Mouse (Mus musculus): ENCODE data around the gene Fam122a.

The Fam122a gene

DNA sequence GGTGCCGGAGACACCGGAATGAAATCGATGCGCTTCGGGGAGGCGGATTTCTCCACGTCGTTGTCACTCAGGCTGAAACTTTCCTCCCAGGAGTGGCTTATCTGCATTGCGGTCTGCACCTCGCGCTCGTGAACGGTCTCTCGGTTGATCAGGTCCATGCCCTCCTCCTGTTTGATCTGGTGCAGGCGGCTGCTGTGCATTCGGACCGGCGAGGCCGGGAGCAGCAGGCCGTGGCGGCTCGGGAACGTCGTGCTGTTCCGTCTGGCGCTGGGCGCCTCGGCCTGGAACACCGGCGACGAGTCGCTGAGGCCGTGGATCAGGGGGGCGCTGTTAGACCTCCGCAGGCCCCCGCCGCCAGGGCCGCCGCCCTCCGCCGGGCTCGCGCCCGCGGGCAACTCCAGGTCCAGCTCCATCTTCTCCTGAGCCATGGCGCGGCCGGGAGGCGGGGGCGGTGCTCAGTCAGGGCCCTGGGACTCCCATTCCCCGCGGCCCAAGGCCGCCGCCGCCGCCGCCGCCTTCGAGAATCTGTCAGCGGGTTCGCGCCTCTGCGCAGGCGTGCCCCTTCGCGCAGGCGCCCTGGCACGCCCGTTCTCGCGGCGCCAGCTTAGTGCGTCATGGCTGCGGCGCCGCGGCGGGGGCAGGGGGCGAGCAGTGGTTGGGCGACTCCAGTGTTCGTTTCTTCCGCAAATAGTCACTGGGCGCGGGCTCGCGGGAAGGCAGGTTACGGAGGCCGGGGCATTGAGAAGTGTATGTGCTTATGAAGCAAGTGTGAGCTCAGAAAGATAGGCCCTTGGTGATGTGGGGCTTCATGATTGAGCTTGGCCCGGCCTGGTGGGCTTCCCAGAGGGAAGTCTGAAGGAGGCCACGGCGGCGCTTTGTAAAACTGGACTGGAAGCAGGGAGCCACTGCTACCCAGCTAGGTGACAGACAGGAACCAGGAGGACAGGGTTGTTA lies at the start of gene Fam122a:
TSS of gene Fam122a (minus strand) at position 428 of the 954 bp plus-strand sequence.
- peak; percentile 49 for DNase-seq (ENCODE audit: extremely low spot score, low read depth, low spot score)

DNA sequence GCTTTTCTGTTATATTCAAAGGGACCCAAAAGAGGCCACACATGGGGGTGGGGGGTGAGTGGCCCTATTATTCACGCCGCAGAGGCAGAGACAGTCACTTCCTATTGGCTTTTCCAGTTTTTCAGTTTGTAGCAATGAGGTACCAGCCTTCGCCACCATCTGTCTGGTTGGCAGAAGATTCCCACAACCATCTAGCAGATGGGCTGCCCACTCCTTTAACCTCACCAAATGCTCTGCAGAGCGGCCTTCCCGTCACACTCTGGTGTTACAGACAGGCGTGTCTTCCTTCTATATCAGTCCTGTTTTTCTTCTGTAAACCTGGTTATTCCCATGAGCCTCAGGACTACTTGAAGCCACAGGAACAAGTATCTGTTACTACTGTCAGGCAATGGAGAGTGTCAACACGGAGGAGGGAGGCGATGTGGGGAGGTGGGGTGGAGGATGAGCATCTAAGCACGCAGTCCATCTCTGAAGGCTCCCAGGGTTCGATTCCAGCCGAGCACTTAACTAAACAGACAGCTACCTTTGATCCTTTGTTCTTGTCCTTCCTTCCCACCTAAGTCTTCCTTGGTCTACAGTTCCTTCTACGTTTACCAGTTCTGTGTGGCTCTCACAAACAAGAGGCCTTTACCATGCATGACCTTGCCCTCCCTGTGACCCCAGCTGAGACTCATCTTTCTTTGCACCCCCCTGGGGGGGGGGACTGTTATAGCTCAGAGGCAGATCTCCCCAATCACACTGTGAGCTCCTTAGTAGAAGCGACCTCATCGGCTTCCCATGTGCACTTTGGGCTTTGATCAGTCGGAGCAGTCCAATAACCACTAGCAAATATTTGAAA lies 46.5 kb upstream of the Fam122a start:
- no peak for DNase-seq (ENCODE audit: extremely low spot score, low read depth, low spot score)

DNA sequence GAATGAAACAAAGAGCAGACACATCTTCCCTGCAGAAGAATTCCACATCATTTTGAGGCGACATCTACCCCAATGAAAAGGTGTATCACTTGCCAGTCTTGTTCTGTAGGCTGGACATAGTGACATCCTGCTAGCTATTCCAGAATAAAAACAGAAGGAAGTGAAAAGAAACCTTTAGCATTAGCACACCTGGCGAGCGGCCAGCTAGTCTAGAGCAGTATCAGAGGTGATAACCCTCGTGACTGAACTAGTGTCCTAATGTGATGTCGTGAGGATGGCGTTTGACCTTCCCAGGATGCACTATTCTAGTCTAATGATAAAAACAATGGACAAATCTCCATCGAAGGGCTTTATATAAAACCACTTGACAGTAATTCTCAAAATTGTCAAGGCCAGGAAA lies 44.8 kb upstream of the Fam122a start:
- DNase-seq (ENCODE audit: extremely low spot score, low read depth, low spot score) = no peak

DNA sequence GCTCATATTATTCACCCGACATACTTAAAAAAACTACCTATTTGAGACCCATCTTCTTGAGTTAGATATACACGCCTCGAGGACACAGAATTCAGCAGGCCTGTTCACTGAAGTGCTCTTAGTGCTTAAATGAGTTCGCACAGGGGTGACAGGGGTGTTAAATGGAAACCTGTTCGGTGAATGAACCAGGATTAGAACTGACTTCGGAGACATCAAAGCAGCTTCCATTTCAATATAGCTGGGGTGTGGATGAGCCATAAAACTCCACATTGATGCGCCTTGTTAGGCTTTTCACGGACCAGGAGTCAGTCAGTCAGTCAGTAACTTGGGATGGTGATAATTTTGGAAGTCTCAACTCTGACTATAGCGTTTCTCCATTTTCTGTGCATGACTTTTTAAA lies 44.0 kb upstream of the Fam122a start:
- DNase-seq (ENCODE audit: extremely low spot score, low read depth, low spot score) = no peak

DNA sequence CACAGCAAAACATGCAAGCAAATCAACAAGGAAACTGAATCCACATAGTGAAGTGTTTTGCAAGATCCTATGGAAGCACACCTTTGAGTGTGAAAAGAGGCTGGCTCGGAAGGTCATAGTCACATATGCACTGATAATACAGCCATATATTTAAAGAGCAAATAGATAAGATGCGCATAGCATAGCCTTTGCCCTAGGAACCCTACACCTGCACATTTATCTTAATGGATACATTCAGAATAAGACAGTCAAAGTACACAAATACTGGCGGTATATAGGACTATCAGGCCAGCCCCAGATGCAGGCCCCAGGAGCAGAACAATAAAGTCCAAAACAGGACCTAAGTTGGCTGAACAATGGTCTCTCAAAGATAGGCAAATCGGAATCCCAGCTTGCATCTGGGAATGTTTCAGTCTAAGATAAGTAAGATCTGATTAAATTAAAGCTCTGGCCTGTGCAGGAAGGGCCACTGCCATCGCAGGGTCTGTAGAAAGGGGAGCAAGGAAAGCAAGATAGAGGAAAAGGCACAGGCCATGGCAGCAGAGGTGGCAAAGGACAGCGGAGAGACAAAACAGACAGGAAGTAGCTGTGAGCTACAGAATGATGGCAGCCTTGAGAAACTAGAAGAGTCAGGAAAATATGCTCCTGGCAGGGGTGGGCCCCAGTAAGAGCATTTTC lies 42.7 kb upstream of the Fam122a start:
- no peak for DNase-seq (ENCODE audit: extremely low spot score, low read depth, low spot score)

DNA sequence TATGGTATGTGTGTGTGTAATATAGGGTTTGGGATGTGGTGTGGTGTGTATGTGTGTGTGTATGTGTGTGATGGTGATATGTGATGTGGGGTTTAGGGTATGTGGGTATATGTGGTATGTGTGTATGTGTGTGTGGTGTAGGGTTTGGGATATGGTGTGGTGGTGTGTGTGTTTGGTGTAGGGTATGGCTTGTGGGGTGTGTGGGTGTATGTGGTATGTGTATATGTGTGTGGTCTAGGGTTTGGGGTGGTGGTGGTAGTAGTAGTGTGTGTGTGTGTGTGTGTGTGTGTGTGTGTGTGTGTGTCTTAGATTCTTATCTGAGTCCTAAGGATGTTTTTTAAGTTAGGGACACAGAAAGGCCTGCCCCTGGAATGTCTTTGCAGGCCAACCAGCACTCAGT lies 41.2 kb upstream of the Fam122a start:
- no peak for DNase-seq (ENCODE audit: extremely low spot score, low read depth, low spot score)

DNA sequence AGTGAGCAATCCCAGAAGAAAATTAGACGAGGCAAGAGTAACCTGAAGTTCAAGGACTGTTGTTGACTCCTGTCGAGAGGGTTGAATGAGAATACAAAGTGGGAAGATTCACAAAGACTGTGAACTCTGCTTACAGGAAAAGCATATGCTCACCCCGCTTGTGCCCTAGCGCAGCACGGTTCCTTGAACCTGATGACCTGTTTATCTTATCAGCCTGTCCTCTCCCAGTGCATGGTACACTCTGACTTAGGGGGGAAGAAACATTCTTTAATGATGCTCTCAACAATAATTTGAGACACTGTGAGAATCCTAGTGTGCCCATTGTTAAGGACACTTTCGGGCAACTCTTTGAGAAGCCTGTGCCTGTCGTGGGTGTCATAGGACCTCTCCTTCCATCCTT lies 39.9 kb upstream of the Fam122a start:
- no peak for DNase-seq (ENCODE audit: extremely low spot score, low read depth, low spot score)

DNA sequence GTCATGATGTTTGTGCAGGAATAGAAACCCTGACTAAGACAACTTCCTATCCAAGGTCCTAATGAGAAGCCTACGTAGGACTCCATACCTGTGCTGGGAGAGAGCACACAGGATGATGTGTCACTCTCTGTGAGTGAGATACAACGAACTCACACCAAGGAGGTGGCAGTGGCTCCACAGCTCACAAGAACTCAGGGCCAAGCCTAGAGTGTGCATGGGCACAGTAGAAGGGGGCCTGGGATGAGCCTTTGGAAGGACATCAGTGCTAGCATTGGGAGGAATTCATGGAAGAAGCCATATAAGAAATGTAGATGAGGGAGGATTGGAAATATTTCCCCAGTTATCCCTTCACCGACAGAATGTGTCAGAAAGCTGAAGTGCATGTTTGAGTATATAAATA lies 38.8 kb upstream of the Fam122a start:
- no peak for DNase-seq (ENCODE audit: extremely low spot score, low read depth, low spot score)

DNA sequence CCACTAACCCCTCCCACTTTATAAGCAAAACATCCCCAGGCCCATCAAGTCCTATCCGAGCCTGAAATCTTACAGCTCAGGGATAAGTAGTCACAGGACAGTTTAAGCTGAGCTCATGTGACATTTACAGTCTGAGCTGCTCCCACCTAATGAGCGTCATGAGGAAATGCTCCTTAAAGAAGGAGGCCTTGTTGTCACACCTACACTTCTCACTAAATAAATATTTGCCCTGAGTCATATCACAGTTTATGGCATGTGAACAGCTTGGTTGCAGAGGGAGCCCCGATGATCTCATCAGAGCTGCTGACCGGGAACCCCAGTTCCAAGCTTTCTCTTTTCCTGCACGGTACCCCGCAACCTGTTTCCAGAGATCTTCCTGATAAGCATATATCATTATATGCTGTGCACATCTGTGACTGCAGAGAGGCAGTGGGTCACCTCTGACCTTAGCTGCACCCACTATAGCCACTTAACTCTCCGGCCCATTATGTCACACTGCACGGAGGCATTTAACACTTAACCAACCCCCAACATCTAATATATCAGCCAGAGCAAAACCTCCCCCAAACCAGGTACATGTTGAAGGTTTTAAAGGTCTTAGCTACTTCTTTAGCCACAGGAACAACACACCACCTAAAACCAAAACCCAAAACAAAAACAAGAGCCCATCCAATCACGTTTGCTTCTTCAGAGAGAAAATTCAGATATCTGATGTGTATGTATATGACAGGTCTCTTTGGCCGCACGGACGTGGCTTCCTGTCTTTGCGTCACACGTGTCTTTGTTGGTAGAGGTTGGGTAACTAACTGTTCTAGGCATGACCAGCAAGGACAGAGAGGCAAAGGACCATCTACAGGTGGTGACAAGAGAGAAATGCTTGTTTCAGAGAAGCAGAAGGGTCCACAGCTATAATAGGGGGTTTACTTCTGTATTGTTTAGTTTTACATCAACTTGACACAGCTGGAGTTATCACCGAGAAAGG lies 37.8 kb upstream of the Fam122a start:
- no peak for DNase-seq (ENCODE audit: extremely low spot score, low read depth, low spot score)

DNA sequence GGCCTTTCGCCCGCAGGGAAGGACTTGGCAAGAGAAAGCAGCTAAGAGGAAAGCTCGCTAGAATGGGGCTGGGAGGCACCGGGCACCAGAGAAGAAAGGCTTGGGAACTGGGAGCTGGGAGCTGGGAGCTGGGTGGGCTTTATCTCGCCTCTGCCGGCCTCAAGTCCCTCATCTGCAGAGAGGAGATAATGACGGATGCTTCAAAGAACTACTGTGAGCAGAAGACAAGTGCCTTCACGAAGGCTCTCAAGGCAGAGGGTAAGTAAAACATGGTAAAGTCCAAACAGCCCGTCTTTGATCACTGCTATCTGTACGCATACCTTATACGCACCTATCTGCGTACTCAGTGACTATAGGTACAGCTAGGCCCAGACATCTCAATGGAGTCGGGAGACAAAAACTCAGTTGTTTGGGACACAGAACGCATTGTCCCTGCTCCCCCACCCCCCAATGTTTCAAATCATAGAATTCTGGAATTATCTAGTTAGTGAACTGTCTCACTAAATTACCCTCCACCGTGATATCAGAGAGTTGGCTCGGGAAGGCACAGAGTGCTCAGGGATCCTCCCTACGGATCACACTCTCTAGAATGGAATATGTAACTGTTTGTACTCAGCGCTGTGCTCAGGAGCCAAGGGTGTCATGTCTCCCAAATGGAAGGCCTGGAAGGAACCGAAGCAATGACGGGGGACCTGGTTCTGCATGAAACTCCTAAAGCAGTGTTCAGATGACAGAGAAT lies 36.1 kb upstream of the Fam122a start:
- no peak for DNase-seq (ENCODE audit: extremely low spot score, low read depth, low spot score)

DNA sequence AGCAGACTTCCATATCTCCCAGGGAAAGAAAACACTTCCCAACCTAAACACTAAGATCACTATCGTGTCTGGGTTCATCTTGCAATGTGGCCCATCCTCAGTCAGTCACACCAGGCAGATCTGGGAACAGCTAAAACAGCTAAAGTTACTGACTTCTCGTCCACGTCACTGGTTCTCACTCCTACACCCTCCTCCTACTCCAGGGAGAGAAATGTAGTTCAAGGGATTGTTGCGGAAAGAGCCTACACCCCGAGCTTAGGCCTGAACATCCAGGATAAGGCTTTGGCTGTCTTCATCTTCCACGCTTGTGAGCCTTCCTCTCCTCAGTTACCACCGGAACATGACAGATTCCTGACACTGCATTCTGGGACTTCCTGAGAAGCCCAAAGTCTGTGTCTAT lies 34.8 kb upstream of the Fam122a start:
- DNase-seq (ENCODE audit: extremely low spot score, low read depth, low spot score) = no peak

DNA sequence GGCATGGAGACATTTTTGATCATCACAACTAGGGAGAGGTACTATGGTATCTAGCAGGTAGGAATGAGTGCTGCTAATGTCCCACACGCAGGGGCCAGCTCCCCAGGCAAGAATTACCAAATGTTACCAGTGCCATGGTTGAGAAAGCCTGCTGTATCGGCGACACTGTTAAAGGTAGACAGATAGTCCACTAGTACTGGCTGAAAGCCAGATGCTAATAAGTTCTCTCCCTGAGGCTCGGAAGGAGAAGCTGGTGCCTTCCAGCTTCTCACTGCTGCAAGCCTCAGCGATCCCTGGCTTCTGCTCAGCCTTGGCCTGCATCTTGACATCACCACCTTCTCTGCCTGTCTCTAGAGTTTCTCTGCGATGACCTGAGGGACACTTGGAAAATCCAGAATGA lies 32.2 kb upstream of the Fam122a start:
- DNase-seq (ENCODE audit: extremely low spot score, low read depth, low spot score) = no peak

DNA sequence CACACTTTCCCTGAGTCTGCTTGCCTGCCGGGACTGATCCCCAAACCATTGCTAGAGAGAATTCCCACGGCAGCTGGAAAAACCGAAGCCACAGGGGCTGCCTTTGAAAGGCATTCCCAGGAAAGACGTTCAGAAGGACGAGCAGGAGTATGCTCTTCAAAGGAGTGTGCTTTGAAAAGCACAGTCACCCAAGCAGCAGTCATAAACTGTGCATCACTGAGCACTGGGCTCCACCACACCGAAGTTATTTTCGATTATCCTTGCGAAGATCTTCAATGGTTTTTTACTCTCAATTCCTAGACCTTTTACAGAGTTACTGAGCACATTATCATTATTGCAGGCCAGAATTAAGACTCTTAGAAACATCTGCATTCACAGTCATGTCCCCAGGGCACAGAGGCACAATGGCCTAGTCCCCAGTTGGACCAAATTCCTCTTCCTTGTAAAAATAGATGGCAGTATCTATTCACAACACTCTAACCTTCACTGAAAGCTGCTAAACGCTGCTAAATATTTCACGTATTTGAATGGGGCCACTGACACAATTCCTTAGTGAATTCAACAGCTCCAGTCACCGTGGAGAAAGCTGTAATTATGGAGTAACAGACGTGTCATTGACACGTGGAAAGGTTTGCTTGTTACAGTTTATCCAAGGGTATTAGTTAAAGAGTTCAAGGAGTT lies 31.1 kb upstream of the Fam122a start:
- DNase-seq (ENCODE audit: extremely low spot score, low read depth, low spot score) = no peak

DNA sequence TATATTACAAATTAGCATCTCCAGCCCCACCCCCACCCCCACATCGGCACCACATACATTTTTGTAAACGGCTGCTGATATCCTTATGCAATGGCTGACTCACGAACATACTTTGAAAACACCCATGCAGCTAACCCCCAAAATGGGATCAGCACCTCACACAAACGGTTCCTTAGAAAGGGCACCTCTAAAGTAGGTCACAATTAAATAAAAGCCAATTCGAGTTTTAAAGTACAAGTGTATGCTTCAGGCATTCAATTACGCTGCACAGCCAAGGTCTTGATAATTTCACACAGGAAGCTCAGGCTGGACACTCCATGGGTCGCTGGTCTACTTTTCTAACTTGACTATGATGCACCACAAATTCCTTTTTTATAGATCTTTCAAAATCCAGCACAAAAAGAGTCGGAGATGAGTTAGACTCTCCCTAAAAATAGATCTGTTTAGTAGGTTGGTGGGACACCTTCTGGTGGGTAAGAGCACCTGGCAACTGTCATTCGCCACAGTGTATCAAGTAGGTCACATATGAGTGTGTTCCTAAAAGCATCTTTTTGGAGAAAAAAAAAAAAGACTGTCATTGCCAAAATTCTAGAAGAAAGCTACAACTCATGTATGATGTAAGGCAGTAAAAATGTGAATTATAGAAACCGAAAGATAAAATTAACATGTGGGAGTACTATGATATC lies 25.7 kb upstream of the Fam122a start:
- no peak for DNase-seq (ENCODE audit: extremely low spot score, low read depth, low spot score)

DNA sequence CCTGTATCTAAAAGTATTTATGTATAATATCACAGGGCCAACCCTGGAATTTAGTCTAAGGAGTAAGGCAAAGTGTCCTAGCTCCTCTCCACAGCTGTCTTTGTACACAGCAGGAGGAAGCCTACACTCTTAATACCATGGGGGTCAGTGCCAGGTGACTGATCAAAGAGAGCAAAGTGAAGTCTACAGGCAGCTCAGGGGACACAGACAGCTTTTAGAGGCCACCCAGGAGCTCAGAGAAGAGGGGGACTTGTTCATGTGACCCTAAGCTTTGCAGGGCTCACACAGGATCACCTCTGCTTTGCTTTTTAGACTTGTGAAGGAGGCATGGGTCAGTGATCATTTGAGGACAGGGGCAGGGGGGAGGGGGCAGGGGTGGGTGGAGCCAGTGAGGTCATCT lies 24.4 kb upstream of the Fam122a start:
- DNase-seq (ENCODE audit: extremely low spot score, low read depth, low spot score) = no peak

DNA sequence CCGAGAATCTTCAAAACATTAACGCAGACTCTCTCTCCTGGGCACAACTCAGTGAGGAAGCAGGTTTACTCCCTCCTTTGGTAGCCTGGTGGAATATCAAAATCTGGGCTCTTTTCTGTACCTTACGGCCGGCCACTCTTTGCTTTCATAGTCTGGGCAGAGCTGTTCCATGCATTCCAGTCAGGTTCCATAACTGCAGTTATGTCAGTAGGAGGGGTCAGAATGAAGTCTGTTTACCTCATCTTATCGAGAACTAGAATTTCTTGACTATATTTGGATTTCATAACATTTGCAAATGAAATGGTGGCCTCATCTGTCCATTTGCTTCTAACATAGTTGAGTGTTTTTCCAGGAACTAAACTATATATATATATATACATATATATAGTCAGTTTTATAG lies 23.3 kb upstream of the Fam122a start:
- DNase-seq (ENCODE audit: extremely low spot score, low read depth, low spot score) = no peak

DNA sequence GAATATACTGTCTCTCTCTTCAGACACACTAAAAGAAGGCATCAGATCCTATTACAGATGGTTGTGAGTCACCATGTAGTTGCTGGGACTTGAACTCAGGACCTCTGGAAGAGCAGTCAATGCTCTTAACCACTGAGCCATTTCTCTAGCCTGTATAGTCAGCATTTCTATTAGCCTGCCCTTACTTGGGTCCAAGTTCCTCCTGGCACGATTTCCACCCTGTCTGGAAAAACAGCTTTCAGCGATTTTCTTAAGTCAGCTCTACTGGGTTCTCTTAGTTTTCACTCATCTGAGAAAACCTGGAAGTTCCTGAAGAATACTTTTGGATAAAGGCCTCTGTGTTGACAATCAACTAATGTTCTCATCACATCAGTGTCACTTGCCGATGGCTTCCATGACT lies 22.1 kb upstream of the Fam122a start:
- no peak for DNase-seq (ENCODE audit: extremely low spot score, low read depth, low spot score)

DNA sequence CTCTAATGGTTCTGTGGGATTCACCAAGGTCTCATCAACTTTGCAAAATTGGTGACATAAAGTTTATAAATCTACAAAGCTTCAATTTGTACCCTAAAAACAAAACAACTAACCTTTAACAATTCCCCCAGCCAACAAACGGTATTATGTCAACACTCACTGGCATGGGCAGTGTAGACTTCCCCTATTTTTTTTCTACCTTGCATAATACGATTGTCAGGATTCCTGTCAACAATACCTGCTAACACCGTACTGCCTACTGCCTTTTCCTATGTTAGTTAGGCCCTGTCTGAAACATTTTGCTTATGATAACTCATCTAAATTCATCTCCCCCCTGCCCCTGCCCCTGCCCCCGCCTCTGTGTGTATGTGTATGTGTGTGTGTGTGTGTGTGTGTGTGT lies 16.7 kb upstream of the Fam122a start:
- no peak for DNase-seq (ENCODE audit: extremely low spot score, low read depth, low spot score)
